Mouse (Mus musculus): ENCODE results near the gene Abhd10. TPM values are rescaled to one million over a fixed set of nuclear protein-coding genes. Genes with fewer than 3 reads are reported as not detected.
A peak's percentile ranks its signal among the peaks of the same experiment; 100 is the strongest.

The Abhd10 gene
- total and polyA plus RNA-seq, 2 experiments from 2014 or later: 27.4 to 33.4 TPM

- Histone ChIP-seq H3K4me3 (ENCODE audit: low read depth, low read length) (no peak overlapping the region), H3K27ac (ENCODE audit: low read depth, low read length) (no peak overlapping the region), H3K4me2 (ENCODE audit: low read depth) (no peak overlapping the region), H3K9me3 (ENCODE audit: low read length) (no peaks in the 10 kb centered on the region), H3K4me1 (ENCODE audit: insufficient read depth) (no peaks in the 10 kb centered on the region), H3K36me3 (ENCODE audit: insufficient read depth) (no peaks in the 10 kb centered on the region), H3K27me3 (ENCODE audit: insufficient read depth, low read length) (no peaks in the 10 kb centered on the region), H3K9ac (no peak overlapping the region)
- WGBS: 76% methylated on average over 1 of the region's 1 CpGs
- ATAC-seq (no peak), DNase-seq (no peak)
- peak; percentile 30; the same call in 1 of the 2 replicates for TF ChIP-seq CTCF (IDR thresholded peaks at IDR 0.05; ENCODE audit: low read depth)
These were observed 18.7 kb upstream of the Abhd10 start for GRCm38 (mm10) chr16:45761425-45761824.

DNA sequence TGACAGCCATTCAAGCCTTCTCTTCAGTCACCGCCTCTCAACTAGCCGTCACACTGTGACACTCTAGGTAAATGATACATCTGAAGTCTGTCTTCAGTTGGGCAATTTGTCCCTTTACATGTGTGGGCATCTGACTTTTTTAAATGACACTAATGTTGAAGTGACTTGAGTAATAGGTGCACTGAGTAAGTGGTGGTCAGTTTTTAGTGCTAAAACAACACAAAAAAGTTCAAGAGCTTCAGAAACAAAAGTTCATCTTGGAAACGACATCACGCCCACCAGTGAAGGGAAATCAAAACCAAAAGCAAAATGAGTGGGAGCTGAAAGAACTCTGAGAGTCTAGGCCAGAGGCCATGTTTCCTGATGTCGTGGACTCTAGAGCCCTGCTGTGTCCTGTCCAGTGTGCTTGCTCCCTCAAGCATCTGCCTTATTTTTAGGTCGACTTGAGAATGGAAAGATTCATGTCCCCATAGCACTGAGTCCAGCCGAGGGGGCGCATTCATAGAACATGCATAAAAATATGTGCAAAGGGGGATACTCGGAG is 16.0 kb upstream of the Abhd10 start:
- Histone ChIP-seq H3K4me2 (ENCODE audit: low read depth) (no peak overlapping the region), H3K9me3 (ENCODE audit: low read length) (no peaks in the 10 kb centered on the region), H3K4me1 (ENCODE audit: insufficient read depth) (no peaks in the 10 kb centered on the region), H3K9ac (no peak overlapping the region), H3K36me3 (ENCODE audit: insufficient read depth) (no peaks in the 10 kb centered on the region), H3K27me3 (ENCODE audit: insufficient read depth, low read length) (no peaks in the 10 kb centered on the region), H3K27ac (ENCODE audit: low read depth, low read length) (no peak overlapping the region), H3K4me3 (ENCODE audit: low read depth, low read length) (no peak overlapping the region)
- TF ChIP-seq CTCF (IDR thresholded peaks at IDR 0.05; ENCODE audit: low read depth): no peak
- DNase-seq: no peak
- ATAC-seq: no peak
- 87% methylated on average over 9 of the region's 9 CpGs for WGBS

DNA sequence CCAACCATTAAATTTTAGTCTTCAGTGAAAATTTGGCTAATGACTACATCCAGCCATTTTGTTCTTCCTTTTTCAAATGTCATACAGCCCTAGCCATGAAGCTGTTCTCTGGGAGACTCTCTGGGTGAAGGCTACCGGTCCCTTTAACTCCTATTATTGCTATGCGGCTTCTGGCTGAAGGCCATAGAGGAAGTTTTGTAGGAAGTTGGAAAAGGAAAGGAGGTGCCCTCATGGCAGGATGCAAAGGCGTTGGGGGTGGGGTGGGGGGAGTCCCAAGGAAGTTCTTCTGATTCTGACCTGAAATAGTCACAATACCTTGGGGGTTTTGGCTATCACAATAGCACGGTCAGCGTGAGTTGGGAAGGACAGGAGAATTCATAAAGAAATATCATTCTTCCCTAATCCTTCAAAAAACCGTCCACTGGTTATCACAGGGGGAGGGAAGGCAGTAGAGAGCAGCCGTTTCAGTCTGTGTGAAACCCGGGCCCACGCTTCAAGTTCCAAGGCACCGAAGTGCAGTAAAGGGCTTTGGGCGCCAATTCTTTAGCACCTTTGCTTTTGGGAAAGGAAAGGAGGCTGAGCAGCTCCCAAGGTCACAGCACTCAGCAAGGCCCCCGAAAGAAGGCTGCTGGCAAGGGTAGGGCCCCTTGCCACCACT is 14.8 kb upstream of the Abhd10 start:
- 87% methylated on average over 12 of the region's 12 CpGs for WGBS
- Histone ChIP-seq H3K4me2 (ENCODE audit: low read depth) (no peak overlapping the region), H3K9me3 (ENCODE audit: low read length) (no peaks in the 10 kb centered on the region), H3K36me3 (ENCODE audit: insufficient read depth) (no peaks in the 10 kb centered on the region), H3K27me3 (ENCODE audit: insufficient read depth, low read length) (no peaks in the 10 kb centered on the region), H3K4me1 (ENCODE audit: insufficient read depth) (no peaks in the 10 kb centered on the region), H3K9ac (no peak overlapping the region), H3K4me3 (ENCODE audit: low read depth, low read length) (no peak overlapping the region), H3K27ac (ENCODE audit: low read depth, low read length) (no peak overlapping the region)
- no peak for ATAC-seq
- no peak for DNase-seq
- no peak for TF ChIP-seq CTCF (IDR thresholded peaks at IDR 0.05; ENCODE audit: low read depth)

DNA sequence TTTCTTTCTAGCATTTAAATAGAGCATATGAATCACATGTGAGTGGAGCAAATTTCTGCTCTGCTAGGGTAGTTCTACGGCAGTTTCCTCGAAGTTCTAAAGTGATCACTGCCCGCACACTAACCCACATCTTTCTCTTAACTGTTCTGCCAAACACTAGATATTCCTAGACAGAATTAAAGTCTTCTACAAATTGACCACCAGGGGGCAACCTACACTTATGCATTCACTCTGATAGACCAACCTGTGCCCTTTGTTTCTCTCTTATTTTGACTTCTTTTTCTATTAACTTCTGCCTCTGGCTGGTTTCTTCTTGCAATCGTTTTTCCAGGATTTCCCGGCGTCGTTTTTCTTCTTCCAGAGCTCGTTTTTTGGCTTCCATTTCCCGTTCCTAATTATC is 14.1 kb upstream of the Abhd10 start:
- peak; percentile 79 for TF ChIP-seq CTCF (IDR thresholded peaks at IDR 0.05; ENCODE audit: low read depth)
- Histone ChIP-seq H3K27ac (ENCODE audit: low read depth, low read length) (no peak overlapping the region), H3K27me3 (ENCODE audit: insufficient read depth, low read length) (no peaks in the 10 kb centered on the region), H3K4me3 (ENCODE audit: low read depth, low read length) (no peak overlapping the region), H3K9me3 (ENCODE audit: low read length) (no peaks in the 10 kb centered on the region), H3K36me3 (ENCODE audit: insufficient read depth) (no peaks in the 10 kb centered on the region), H3K4me2 (ENCODE audit: low read depth) (no peak overlapping the region), H3K9ac (no peak overlapping the region), H3K4me1 (ENCODE audit: insufficient read depth) (no peaks in the 10 kb centered on the region)
- peak; percentile 82 for DNase-seq
- 29% methylated on average over 9 of the region's 9 CpGs for WGBS
- peak; percentile 89 for ATAC-seq

GRCm38 (mm10) chr16:45743591-45744144 is 913 bp upstream of the Abhd10 start:
- Histone ChIP-seq H3K4me3 (ENCODE audit: low read depth, low read length) (peak overlapping the region; percentile 82; the same call in 1 of the 2 replicates), H3K4me1 (ENCODE audit: insufficient read depth) (no peaks in the 10 kb centered on the region), H3K27me3 (ENCODE audit: insufficient read depth, low read length) (no peaks in the 10 kb centered on the region), H3K4me2 (ENCODE audit: low read depth) (peak overlapping the region; percentile 55), H3K9ac (peak overlapping the region; percentile 96; the same call in 1 of the 2 replicates), H3K36me3 (ENCODE audit: insufficient read depth) (no peaks in the 10 kb centered on the region), H3K9me3 (ENCODE audit: low read length) (no peaks in the 10 kb centered on the region), H3K27ac (ENCODE audit: low read depth, low read length) (peak overlapping the region; percentile 94; the same call in 1 of the 2 replicates)
- DNase-seq: no peak
- 66% methylated on average over 4 of the region's 4 CpGs for WGBS
- TF ChIP-seq CTCF (IDR thresholded peaks at IDR 0.05; ENCODE audit: low read depth): no peak
- no peak for ATAC-seq

- no peak for ATAC-seq
- no peak overlapping the region for H3K27ac ChIP-seq (ENCODE audit: low read depth, low read length)
- no peaks in the 10 kb centered on the region for H3K4me1 ChIP-seq (ENCODE audit: insufficient read depth)
- no peaks in the 10 kb centered on the region for H3K9me3 ChIP-seq (ENCODE audit: low read length)
- H3K4me3 ChIP-seq (ENCODE audit: low read depth, low read length): no peak overlapping the region
- no peak overlapping the region for H3K4me2 ChIP-seq (ENCODE audit: low read depth)
- H3K27me3 ChIP-seq (ENCODE audit: insufficient read depth, low read length): no peaks in the 10 kb centered on the region
- WGBS: 94% methylated on average over 8 of the region's 8 CpGs
- H3K9ac ChIP-seq: no peak overlapping the region
- no peak for TF ChIP-seq CTCF (IDR thresholded peaks at IDR 0.05; ENCODE audit: low read depth)
- H3K36me3 ChIP-seq (ENCODE audit: insufficient read depth): peaks cover 28% of the 10 kb centered on the region
- DNase-seq: no peak
These were observed 4.9 kb downstream of the Abhd10 start for GRCm38 (mm10) chr16:45737880-45738279.

DNA sequence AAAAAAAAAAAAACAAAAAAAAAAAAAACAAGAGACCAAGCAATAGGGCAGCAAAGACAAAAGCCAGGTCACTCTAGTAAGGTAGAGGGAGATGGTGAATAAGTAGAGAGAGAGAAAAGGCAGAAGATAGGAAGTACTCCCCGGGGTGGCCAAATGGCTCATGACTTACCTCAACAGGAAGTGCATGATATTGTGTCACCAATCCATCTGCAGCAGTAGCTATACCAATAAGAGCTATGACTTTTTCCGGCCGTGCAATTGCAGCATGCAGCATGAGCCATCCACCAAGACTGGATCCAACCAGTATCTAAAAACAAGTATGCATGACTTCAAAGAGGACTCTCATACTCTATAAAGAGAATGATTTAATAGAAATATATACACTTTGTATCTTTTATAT is 6.0 kb downstream of the Abhd10 start:
- DNase-seq (no peak), ATAC-seq (no peak)
- Histone ChIP-seq H3K9ac (no peak overlapping the region), H3K36me3 (ENCODE audit: insufficient read depth) (peaks cover 35% of the 10 kb centered on the region), H3K27ac (ENCODE audit: low read depth, low read length) (no peak overlapping the region), H3K27me3 (ENCODE audit: insufficient read depth, low read length) (no peaks in the 10 kb centered on the region), H3K4me2 (ENCODE audit: low read depth) (no peak overlapping the region), H3K4me1 (ENCODE audit: insufficient read depth) (no peaks in the 10 kb centered on the region), H3K4me3 (ENCODE audit: low read depth, low read length) (no peak overlapping the region), H3K9me3 (ENCODE audit: low read length) (no peaks in the 10 kb centered on the region)
- WGBS: 95% methylated on average over 3 of the region's 3 CpGs
- TF ChIP-seq CTCF (IDR thresholded peaks at IDR 0.05; ENCODE audit: low read depth): no peak
